Mouse (Mus musculus) ovary, adult 10 weeks (tissue): ENCODE results near the gene Tmem168. TPM values are rescaled to one million over a fixed set of nuclear protein-coding genes. Genes with fewer than 3 reads are reported as not detected.

Source experiments
- polyA plus RNA-seq: library from polyadenylated mRNA; stranded (reverse); fragments of 350-450 nt; fragmentation: Illumina TruSeq; extraction: RNeasy Lipid Tissue Mini Kit (QIAGEN cat#74804); gene quantifications from one replicate; pipeline ENCODE4 v1.2.3, GENCODE M21; 2014

Gene Tmem168
- polyA plus RNA-seq = 130 TPM

DNA sequence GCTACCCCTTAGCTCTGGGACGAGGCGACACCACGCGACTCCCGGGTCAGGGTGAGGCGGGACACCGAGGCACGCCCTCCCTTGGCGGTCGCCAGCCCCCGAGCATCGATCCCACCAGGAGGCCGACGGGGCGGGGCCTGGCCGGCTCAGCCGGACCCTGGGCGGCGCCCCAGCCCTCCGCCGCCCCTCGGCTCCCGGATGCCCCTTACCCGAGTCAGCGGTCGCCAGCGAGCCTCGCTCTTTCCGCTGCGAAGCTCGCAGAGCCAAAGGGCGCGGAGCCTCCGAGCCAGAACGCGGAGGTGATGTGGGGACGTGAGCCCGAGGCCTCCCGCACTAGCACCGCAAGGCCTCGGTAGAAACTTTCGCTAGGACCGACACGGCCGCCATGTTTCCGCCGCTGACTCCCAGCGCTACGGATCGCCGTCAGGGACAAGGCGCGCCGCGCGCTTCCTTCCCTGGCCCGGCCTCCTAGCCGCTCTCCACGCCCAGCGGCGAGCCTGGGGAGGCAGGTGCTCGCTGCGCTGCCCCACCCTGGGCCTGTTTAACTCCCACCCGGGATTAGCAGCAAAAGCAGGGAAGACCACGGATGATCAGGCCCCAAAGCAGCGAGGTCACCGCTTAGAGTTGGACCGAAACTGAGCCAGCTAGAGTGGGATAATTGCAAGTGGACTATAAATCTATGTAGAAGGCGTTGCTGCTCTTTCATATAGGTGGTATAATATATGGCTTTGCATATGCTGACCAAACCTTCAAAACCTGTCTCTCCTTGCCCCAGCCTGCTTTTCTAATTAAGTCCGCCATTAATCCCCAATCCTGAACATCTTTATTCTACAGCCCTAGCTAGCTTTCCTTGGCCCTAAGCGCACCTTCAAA is at the start of gene Tmem168:
Tmem168 (minus strand) TSS at position 480 of the 873 bp plus-strand sequence.

Other genes starting within 250 kb of the Tmem168 start
- gene Bmt2, start 69.9 kb upstream of the Tmem168 start, polyA plus RNA-seq = 78.0 TPM
- 0.63 TPM for gene Gpr85, start 231.8 kb upstream of the Tmem168 start, polyA plus RNA-seq